Mouse (Mus musculus): Measurements from ENCODE around the gene Atn1. TPM values are rescaled to one million over a fixed set of nuclear protein-coding genes. Genes with fewer than 3 reads are reported as not detected.

Atn1 gene
- polyA plus RNA-seq, 1 experiment from 2014 or later = 13.1 TPM

GRCm38 (mm10) chr6:124790121-124790520, 33.8 kb upstream of the Atn1 start:
- ATAC-seq (ENCODE audit: insufficient read depth, low FRiP score) = peak; percentile 29; the same call in 1 of the 2 replicates
- Histone ChIP-seq H3K27ac (ENCODE audit: low read length) (peak overlapping the region; percentile 33; the same call in 1 of the 2 replicates), H3K4me1 (ENCODE audit: control insufficient read depth, insufficient read depth, low read length) (no peaks in the 10 kb centered on the region), H3K9ac (ENCODE audit: low read length) (no peak overlapping the region), H3K4me2 (ENCODE audit: low read depth, low read length) (no peak overlapping the region), H3K27me3 (ENCODE audit: control insufficient read depth, insufficient read depth, low read length) (no peaks in the 10 kb centered on the region), H3K4me3 (replicated peaks; ENCODE audit: low read length) (no peak overlapping the region), H3K9me3 (replicated peaks; ENCODE audit: control insufficient read depth, low read length) (no peaks in the 10 kb centered on the region), H3K36me3 (ENCODE audit: control insufficient read depth, insufficient read depth, low read length) (no peaks in the 10 kb centered on the region)
- WGBS = 40% methylated on average over 4 of the region's 4 CpGs

GRCm38 (mm10) chr6:124789519-124789918, 33.2 kb upstream of the Atn1 start:
- Histone ChIP-seq H3K4me3 (replicated peaks; ENCODE audit: low read length) (no peak overlapping the region), H3K27ac (ENCODE audit: low read length) (no peak overlapping the region), H3K4me2 (ENCODE audit: low read depth, low read length) (no peak overlapping the region), H3K27me3 (ENCODE audit: control insufficient read depth, insufficient read depth, low read length) (no peaks in the 10 kb centered on the region), H3K4me1 (ENCODE audit: control insufficient read depth, insufficient read depth, low read length) (no peaks in the 10 kb centered on the region), H3K36me3 (ENCODE audit: control insufficient read depth, insufficient read depth, low read length) (no peaks in the 10 kb centered on the region), H3K9me3 (replicated peaks; ENCODE audit: control insufficient read depth, low read length) (no peaks in the 10 kb centered on the region), H3K9ac (ENCODE audit: low read length) (no peak overlapping the region)
- 81% methylated on average over 4 of the region's 4 CpGs for WGBS
- no peak for ATAC-seq (ENCODE audit: insufficient read depth, low FRiP score)

GRCm38 (mm10) chr6:124787722-124788121, 31.4 kb upstream of the Atn1 start:
- H3K9ac ChIP-seq (ENCODE audit: low read length) = no peak overlapping the region
- no peaks in the 10 kb centered on the region for H3K9me3 ChIP-seq (replicated peaks; ENCODE audit: control insufficient read depth, low read length)
- peaks cover under 1% of the 10 kb centered on the region; the same call in 1 of the 2 replicates for H3K4me1 ChIP-seq (ENCODE audit: control insufficient read depth, insufficient read depth, low read length)
- 67% methylated on average over 10 of the region's 10 CpGs for WGBS
- no peaks in the 10 kb centered on the region for H3K36me3 ChIP-seq (ENCODE audit: control insufficient read depth, insufficient read depth, low read length)
- H3K4me2 ChIP-seq (ENCODE audit: low read depth, low read length) = no peak overlapping the region
- ATAC-seq (ENCODE audit: insufficient read depth, low FRiP score) = no peak
- no peak overlapping the region for H3K4me3 ChIP-seq (replicated peaks; ENCODE audit: low read length)
- H3K27me3 ChIP-seq (ENCODE audit: control insufficient read depth, insufficient read depth, low read length) = no peaks in the 10 kb centered on the region
- H3K27ac ChIP-seq (ENCODE audit: low read length) = no peak overlapping the region

- Histone ChIP-seq H3K4me1 (ENCODE audit: control insufficient read depth, insufficient read depth, low read length) (peaks cover 5% of the 10 kb centered on the region; the same call in 1 of the 2 replicates), H3K9me3 (replicated peaks; ENCODE audit: control insufficient read depth, low read length) (no peaks in the 10 kb centered on the region), H3K27me3 (ENCODE audit: control insufficient read depth, insufficient read depth, low read length) (no peaks in the 10 kb centered on the region), H3K4me3 (replicated peaks; ENCODE audit: low read length) (no peak overlapping the region), H3K36me3 (ENCODE audit: control insufficient read depth, insufficient read depth, low read length) (no peaks in the 10 kb centered on the region), H3K4me2 (ENCODE audit: low read depth, low read length) (no peak overlapping the region), H3K9ac (ENCODE audit: low read length) (no peak overlapping the region), H3K27ac (ENCODE audit: low read length) (no peak overlapping the region)
- WGBS = 52% methylated on average over 8 of the region's 8 CpGs
- no peak for ATAC-seq (ENCODE audit: insufficient read depth, low FRiP score)
These were observed 30.6 kb upstream of the Atn1 start for GRCm38 (mm10) chr6:124786756-124787420.

GRCm38 (mm10) chr6:124782436-124782835, 26.1 kb upstream of the Atn1 start:
- WGBS = 19% methylated on average over 6 of the region's 6 CpGs
- no peaks in the 10 kb centered on the region for H3K36me3 ChIP-seq (ENCODE audit: control insufficient read depth, insufficient read depth, low read length)
- no peak overlapping the region for H3K27ac ChIP-seq (ENCODE audit: low read length)
- no peak for ATAC-seq (ENCODE audit: insufficient read depth, low FRiP score)
- H3K4me3 ChIP-seq (replicated peaks; ENCODE audit: low read length) = peak overlapping the region; percentile 29
- peak overlapping the region; percentile 23; the same call in 1 of the 2 replicates for H3K9ac ChIP-seq (ENCODE audit: low read length)
- peaks cover 14% of the 10 kb centered on the region; the same call in 1 of the 2 replicates for H3K4me1 ChIP-seq (ENCODE audit: control insufficient read depth, insufficient read depth, low read length)
- no peaks in the 10 kb centered on the region for H3K9me3 ChIP-seq (replicated peaks; ENCODE audit: control insufficient read depth, low read length)
- peaks cover 10% of the 10 kb centered on the region for H3K27me3 ChIP-seq (ENCODE audit: control insufficient read depth, insufficient read depth, low read length)
- H3K4me2 ChIP-seq (ENCODE audit: low read depth, low read length) = peak overlapping the region; percentile 42

GRCm38 (mm10) chr6:124780917-124781316, 24.6 kb upstream of the Atn1 start:
- H3K4me1 ChIP-seq (ENCODE audit: control insufficient read depth, insufficient read depth, low read length) = peaks cover 14% of the 10 kb centered on the region; the same call in 1 of the 2 replicates
- WGBS = 81% methylated on average over 7 of the region's 7 CpGs
- no peak overlapping the region for H3K4me3 ChIP-seq (replicated peaks; ENCODE audit: low read length)
- no peak overlapping the region for H3K9ac ChIP-seq (ENCODE audit: low read length)
- no peaks in the 10 kb centered on the region for H3K36me3 ChIP-seq (ENCODE audit: control insufficient read depth, insufficient read depth, low read length)
- ATAC-seq (ENCODE audit: insufficient read depth, low FRiP score) = no peak
- H3K27ac ChIP-seq (ENCODE audit: low read length) = no peak overlapping the region
- peaks cover 10% of the 10 kb centered on the region for H3K27me3 ChIP-seq (ENCODE audit: control insufficient read depth, insufficient read depth, low read length)
- H3K4me2 ChIP-seq (ENCODE audit: low read depth, low read length) = no peak overlapping the region
- no peaks in the 10 kb centered on the region for H3K9me3 ChIP-seq (replicated peaks; ENCODE audit: control insufficient read depth, low read length)

GRCm38 (mm10) chr6:124779984-124780416, 23.7 kb upstream of the Atn1 start:
- Histone ChIP-seq H3K4me2 (ENCODE audit: low read depth, low read length) (peak overlapping the region; percentile 55), H3K36me3 (ENCODE audit: control insufficient read depth, insufficient read depth, low read length) (no peaks in the 10 kb centered on the region), H3K4me3 (replicated peaks; ENCODE audit: low read length) (peak overlapping the region; percentile 43), H3K9ac (ENCODE audit: low read length) (peak overlapping the region; percentile 7; the same call in 1 of the 2 replicates), H3K27me3 (ENCODE audit: control insufficient read depth, insufficient read depth, low read length) (peaks cover 10% of the 10 kb centered on the region), H3K4me1 (ENCODE audit: control insufficient read depth, insufficient read depth, low read length) (peaks cover 14% of the 10 kb centered on the region; the same call in 1 of the 2 replicates), H3K9me3 (replicated peaks; ENCODE audit: control insufficient read depth, low read length) (no peaks in the 10 kb centered on the region), H3K27ac (ENCODE audit: low read length) (no peak overlapping the region)
- 8% methylated on average over 10 of the region's 10 CpGs for WGBS
- ATAC-seq (ENCODE audit: insufficient read depth, low FRiP score) = no peak

GRCm38 (mm10) chr6:124779222-124779983, 23.1 kb upstream of the Atn1 start, which contains the start of gene Lrrc23:
Gene Lrrc23 (minus strand): TSS chr6:124779727.
- H3K36me3 ChIP-seq (ENCODE audit: control insufficient read depth, insufficient read depth, low read length) = no peaks in the 10 kb centered on the region
- H3K27me3 ChIP-seq (ENCODE audit: control insufficient read depth, insufficient read depth, low read length) = peaks cover 10% of the 10 kb centered on the region
- H3K4me2 ChIP-seq (ENCODE audit: low read depth, low read length) = peak within 1 kb of the TSS; percentile 55
- peak within 1 kb of the TSS; percentile 43 for H3K4me3 ChIP-seq (replicated peaks; ENCODE audit: low read length)
- H3K27ac ChIP-seq (ENCODE audit: low read length) = no peak within 1 kb of the TSS
- no peaks in the 10 kb centered on the region for H3K9me3 ChIP-seq (replicated peaks; ENCODE audit: control insufficient read depth, low read length)
- WGBS = 3% methylated on average over 23 of the region's 23 CpGs
- H3K4me1 ChIP-seq (ENCODE audit: control insufficient read depth, insufficient read depth, low read length) = peaks cover 14% of the 10 kb centered on the region; the same call in 1 of the 2 replicates
- peak within 1 kb of the TSS; percentile 7 for H3K9ac ChIP-seq (ENCODE audit: low read length)
- no peak; the same call in 1 of the 2 replicates for ATAC-seq (ENCODE audit: insufficient read depth, low FRiP score)

- Histone ChIP-seq H3K4me3 (replicated peaks; ENCODE audit: low read length) (no peak overlapping the region), H3K27me3 (ENCODE audit: control insufficient read depth, insufficient read depth, low read length) (no peaks in the 10 kb centered on the region), H3K36me3 (ENCODE audit: control insufficient read depth, insufficient read depth, low read length) (no peaks in the 10 kb centered on the region), H3K9ac (ENCODE audit: low read length) (no peak overlapping the region), H3K9me3 (replicated peaks; ENCODE audit: control insufficient read depth, low read length) (no peaks in the 10 kb centered on the region), H3K4me1 (ENCODE audit: control insufficient read depth, insufficient read depth, low read length) (peaks cover 15% of the 10 kb centered on the region), H3K4me2 (ENCODE audit: low read depth, low read length) (no peak overlapping the region), H3K27ac (ENCODE audit: low read length) (no peak overlapping the region)
- WGBS = 85% methylated on average over 15 of the region's 15 CpGs
- no peak for ATAC-seq (ENCODE audit: insufficient read depth, low FRiP score)
These were observed 14.2 kb upstream of the Atn1 start for GRCm38 (mm10) chr6:124770511-124770910.
